Mouse (Mus musculus) urinary bladder, postnatal 14 days (tissue): ENCODE results near the gene Gm17304.

ENCODE experiments used
- DNase-seq: peaks from one replicate; pipeline ENCODE4 v3.0.0; 2021; ENCODE audit warnings: low spot score

The Gm17304 gene

GRCm38 (mm10) chr5:106608798-106609197, at the start of gene Gm17304:
Gm17304 (plus strand) TSS chr5:106609098.
- DNase-seq: no peak

DNA sequence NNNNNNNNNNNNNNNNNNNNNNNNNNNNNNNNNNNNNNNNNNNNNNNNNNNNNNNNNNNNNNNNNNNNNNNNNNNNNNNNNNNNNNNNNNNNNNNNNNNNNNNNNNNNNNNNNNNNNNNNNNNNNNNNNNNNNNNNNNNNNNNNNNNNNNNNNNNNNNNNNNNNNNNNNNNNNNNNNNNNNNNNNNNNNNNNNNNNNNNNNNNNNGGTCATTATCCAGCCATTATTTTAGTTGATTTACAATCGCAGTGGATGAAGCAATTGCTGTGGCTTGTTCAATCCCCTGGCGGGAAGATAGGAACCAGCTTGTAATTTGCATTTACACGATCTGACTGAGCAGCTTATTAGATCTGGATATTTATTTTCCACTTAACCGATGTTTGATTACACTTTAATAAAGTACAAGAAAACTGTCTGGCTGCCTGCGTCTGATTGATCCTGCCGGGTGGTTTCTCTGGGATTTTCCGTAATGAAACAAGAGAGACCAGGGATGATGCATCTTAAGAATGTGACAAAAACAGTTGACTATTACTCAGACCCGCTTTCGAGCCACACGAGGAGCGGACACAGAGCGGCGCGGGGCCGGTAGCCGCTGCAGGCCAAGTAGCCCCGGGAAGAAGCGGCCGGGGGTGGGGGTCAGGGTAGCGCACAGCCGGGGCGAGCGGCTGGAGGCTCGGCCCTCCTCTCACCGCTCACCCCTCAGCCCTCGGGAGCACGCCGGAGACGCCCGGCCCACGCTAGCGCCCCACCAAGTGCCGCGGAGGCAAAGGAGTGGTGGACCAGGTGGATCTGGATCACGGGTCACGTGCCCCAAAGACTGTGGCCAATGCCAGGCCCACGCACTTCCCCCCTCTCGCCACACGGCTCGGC, 48.0 kb upstream of the Gm17304 start:
- DNase-seq: no peak

DNA sequence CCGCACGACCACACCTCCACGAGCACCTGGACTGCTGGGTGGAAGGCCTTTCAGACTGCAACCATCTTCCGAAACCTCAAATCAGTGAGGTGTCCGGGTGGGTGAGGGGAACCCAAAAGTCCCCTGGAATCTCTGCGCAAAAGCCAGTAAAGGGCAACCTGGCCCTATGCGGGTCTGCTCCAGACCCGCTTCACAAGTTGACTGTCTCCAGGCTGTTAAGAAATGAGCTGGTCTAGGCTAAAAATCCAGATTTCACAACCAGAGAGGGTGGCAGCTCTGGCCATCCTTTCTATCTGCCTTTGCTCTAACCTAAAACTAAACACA, 47.4 kb upstream of the Gm17304 start:
- DNase-seq: no peak

GRCm38 (mm10) chr5:106566025-106566424, 42.9 kb upstream of the Gm17304 start:
- DNase-seq: no peak

GRCm38 (mm10) chr5:106573742-106574559, 34.9 kb upstream of the Gm17304 start:
- DNase-seq: peak; percentile 14

- peak; percentile 81 for DNase-seq
These were observed 34.3 kb upstream of the Gm17304 start for GRCm38 (mm10) chr5:106574560-106574946.

- no peak for DNase-seq
These were observed 33.8 kb upstream of the Gm17304 start for GRCm38 (mm10) chr5:106575098-106575497.

- DNase-seq: no peak
These were observed 31.5 kb upstream of the Gm17304 start for GRCm38 (mm10) chr5:106577237-106577888.

GRCm38 (mm10) chr5:106580943-106581342, 28.0 kb upstream of the Gm17304 start:
- DNase-seq: no peak

DNA sequence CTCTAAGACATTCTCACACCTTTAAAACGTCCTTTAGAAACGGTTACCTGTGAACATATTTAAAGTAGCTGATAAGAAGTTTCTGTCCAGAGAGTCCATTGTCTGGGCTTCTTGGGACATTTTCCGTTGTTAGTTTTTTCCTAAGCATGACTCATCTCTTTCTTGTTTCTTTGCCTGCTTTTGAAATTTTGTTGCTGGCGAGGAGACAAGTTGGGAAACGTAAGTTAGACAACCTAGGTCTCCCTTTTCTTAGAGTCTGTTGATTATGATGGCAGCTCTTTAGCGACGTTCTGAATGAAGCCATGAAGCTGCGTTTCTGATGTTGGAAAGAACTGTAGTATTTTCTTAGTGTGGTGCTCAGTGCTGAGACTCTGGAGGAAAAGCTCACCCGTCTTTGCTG, 19.9 kb upstream of the Gm17304 start:
- DNase-seq: no peak

GRCm38 (mm10) chr5:106589670-106590069, 19.2 kb upstream of the Gm17304 start:
- no peak for DNase-seq

GRCm38 (mm10) chr5:106590686-106591085, 18.2 kb upstream of the Gm17304 start:
- no peak for DNase-seq

GRCm38 (mm10) chr5:106594388-106594787, 14.5 kb upstream of the Gm17304 start:
- DNase-seq: no peak

- DNase-seq: no peak
These were observed 11.4 kb upstream of the Gm17304 start for GRCm38 (mm10) chr5:106597472-106597871.

DNA sequence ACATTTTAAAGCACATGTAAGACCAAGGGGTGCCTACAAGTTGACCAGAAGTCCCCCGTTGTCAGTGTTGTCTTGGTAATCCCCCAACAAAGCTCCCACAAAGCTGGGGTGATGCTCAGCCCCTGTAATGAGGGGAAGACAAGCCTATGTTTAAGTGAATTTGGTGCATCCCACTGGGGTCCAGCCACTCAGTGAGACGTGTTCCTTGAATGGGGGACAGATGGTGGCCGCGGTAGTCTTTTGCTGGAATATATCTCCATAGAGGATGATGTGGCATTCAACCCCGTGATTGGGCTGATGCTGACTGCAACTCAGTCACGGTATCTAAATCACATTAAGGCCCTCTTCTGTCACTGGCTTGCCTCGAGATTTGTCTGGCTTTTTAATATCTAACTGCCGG, 9.4 kb upstream of the Gm17304 start:
- DNase-seq: no peak

GRCm38 (mm10) chr5:106604381-106604780, 4.5 kb upstream of the Gm17304 start:
- DNase-seq: no peak

GRCm38 (mm10) chr5:106605096-106605495, 3.8 kb upstream of the Gm17304 start:
- no peak for DNase-seq

GRCm38 (mm10) chr5:106607081-106607480, 1.8 kb upstream of the Gm17304 start:
- DNase-seq: no peak

GRCm38 (mm10) chr5:106612151-106612550, 3.3 kb downstream of the Gm17304 start:
- no peak for DNase-seq

DNA sequence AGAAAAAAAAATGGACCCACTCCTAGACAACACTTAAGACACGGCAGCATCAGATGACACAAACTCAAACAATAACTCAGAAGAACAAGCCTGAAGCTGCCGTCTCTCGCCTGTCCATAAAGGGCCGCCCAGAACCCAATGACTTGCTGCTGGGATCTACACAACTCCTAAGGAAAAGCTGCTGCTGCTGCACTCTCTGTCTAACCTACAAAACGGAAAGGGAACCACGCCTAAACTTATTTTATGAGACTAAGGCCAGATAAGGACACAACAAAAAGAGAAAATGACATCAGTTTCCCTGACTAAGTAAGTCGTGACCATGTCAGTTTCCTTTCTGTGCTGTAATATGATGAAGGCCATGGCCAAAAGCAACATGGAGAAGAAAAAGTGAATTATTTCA, 5.7 kb downstream of the Gm17304 start:
- no peak for DNase-seq

DNA sequence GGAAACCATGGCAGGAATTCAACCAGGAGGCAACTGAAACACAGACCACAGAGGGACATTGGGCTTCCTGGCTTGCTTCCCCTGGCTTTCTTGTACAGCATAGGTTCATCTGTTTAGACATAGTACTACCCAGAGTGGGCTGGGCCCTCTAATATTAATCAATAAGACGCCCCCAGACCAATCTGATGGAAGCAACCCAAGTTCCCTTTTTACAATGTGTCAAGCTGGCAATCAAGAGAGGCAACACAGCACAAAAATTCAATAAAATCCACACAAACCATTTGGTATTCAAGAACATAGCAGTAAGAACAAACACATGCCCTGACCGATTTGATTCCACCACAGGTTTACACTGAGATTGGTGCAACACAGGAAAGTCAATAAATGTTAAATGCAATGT, 6.1 kb downstream of the Gm17304 start:
- no peak for DNase-seq

- no peak for DNase-seq
These were observed 11.5 kb downstream of the Gm17304 start for GRCm38 (mm10) chr5:106620446-106620845.

DNA sequence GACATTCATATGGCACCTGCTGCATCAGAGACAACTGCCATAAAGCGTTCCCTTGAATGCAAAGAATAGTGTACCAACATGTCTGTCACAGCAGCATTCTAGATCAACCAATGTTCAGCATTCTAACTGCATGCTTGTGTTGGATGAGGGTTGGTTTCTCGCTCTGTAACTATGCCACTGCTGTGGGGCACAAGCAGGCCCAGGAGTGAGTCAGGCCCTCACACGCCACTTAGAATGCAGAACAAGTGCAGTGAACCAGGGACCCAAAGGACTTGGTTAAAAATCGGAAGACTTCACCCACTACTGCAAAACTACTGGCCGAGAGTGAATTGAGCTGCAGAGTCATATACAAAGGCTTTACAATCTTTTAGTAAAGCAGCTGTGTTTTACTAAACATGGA, 13.3 kb downstream of the Gm17304 start:
- no peak for DNase-seq
